Mouse (Mus musculus) erythroblast, adult 5-6 weeks (primary cell): ENCODE results near the gene Cyp26a1. TPM values are rescaled to one million over a fixed set of nuclear protein-coding genes. Genes with fewer than 3 reads are reported as not detected.

Experiments used
- ATAC-seq: replicated peaks from 2 replicates; pipeline ENCODE4 v1.8.0; 2016; ENCODE audit warnings: moderate number of reproducible peaks, mild to moderate bottlenecking, moderate TSS enrichment, inconsistent platforms; ENCODE audit not compliant: poor library complexity, low FRiP score, severe bottlenecking
- total RNA-seq, 2 experiments: library from RNA; stranded (forward) in 1 of 2; stranded (reverse) in 1 of 2; fragments of 150-400 nt in 1 of 2; fragments of 200-764, 138-1000 nt in 1 of 2; gene quantifications; 2 replicates each; pipeline versions ENCODE4 v1.2.3 to v1.2.4; 2015 to 2017; ENCODE audit warnings: low replicate concordance in 2 of 2

The Cyp26a1 gene
- total RNA-seq (2015; ENCODE audit: low replicate concordance) (not detected in 2 replicates), total RNA-seq (2017; ENCODE audit: low replicate concordance) (not detected in 2 replicates)

- no peak for ATAC-seq
These were observed at the start of gene Cyp26a1 for GRCm38 (mm10) chr19:37697651-37698272. Cyp26a1 (plus strand) TSS chr19:37697798.

GRCm38 (mm10) chr19:37647994-37648393 lies 49.6 kb upstream of the Cyp26a1 start:
- ATAC-seq: no peak

GRCm38 (mm10) chr19:37650526-37650925 lies 47.1 kb upstream of the Cyp26a1 start:
- ATAC-seq: no peak

GRCm38 (mm10) chr19:37654012-37654411 lies 43.6 kb upstream of the Cyp26a1 start:
- no peak for ATAC-seq

- ATAC-seq: no peak
These were observed 41.2 kb upstream of the Cyp26a1 start for GRCm38 (mm10) chr19:37656441-37656840.

- no peak for ATAC-seq
These were observed 32.3 kb upstream of the Cyp26a1 start for GRCm38 (mm10) chr19:37665256-37665655.

GRCm38 (mm10) chr19:37667855-37668594 lies 29.6 kb upstream of the Cyp26a1 start:
- peak; percentile 98 for ATAC-seq

- ATAC-seq: no peak
These were observed 28.9 kb upstream of the Cyp26a1 start for GRCm38 (mm10) chr19:37668657-37669056.

- no peak for ATAC-seq
These were observed 28.1 kb upstream of the Cyp26a1 start for GRCm38 (mm10) chr19:37669486-37669885.

- ATAC-seq: no peak
These were observed 24.2 kb upstream of the Cyp26a1 start for GRCm38 (mm10) chr19:37673393-37673792.

- ATAC-seq: no peak
These were observed 12.3 kb upstream of the Cyp26a1 start, which contains the start of gene Cyp26c1 for GRCm38 (mm10) chr19:37685281-37685680. Cyp26c1 (plus strand) TSS chr19:37685581.

- ATAC-seq: no peak
These were observed 11.3 kb upstream of the Cyp26a1 start for GRCm38 (mm10) chr19:37686347-37686746.

- ATAC-seq: no peak; the same call in 1 of the 2 replicates
These were observed 10.4 kb upstream of the Cyp26a1 start for GRCm38 (mm10) chr19:37686941-37687850.

- ATAC-seq: no peak
These were observed 8.1 kb upstream of the Cyp26a1 start for GRCm38 (mm10) chr19:37689478-37689877.

GRCm38 (mm10) chr19:37690716-37691115 lies 6.9 kb upstream of the Cyp26a1 start:
- ATAC-seq: no peak

GRCm38 (mm10) chr19:37692879-37693278 lies 4.7 kb upstream of the Cyp26a1 start:
- no peak for ATAC-seq

GRCm38 (mm10) chr19:37695146-37695545 lies 2.5 kb upstream of the Cyp26a1 start:
- no peak for ATAC-seq

- no peak for ATAC-seq
These were observed 1.6 kb upstream of the Cyp26a1 start for GRCm38 (mm10) chr19:37695762-37696602.

GRCm38 (mm10) chr19:37696603-37697334 lies 829 bp upstream of the Cyp26a1 start:
- no peak for ATAC-seq
